In genomic region chr10:120279482-120280128, GRCm38 (mm10) we compare ENCODE assay signal across 11 mouse cellular contexts. TPM values are rescaled to one million over a fixed set of nuclear protein-coding genes. Genes with fewer than 3 reads are reported as not detected.
DNase-seq lines count a peak whose midpoint lies in the region; ATAC-seq and TF ChIP-seq lines count a peak whose summit lies in the region.
"Had no signal": no experiment of that assay in that cellular context is flagged by ENCODE, and none has a peak within 500 bp of the region (broad histone marks: within the 10 kb centered on the region; RNA-seq: fewer than 3 reads in every experiment).

No protein-coding gene starts in this region.

- no peak for TF ChIP-seq CTCF in cerebellum, adult 2 months (IDR thresholded peaks at IDR 0.05; ENCODE audit: borderline replicate concordance, insufficient read depth, low read depth, low read length)

- DNase-seq in heart, adult 8-10 months (ENCODE audit: low spot score) = no peak
- DNase-seq in MEL-GATA-1-ER (ENCODE audit: extremely low read depth, low read depth) = peak; percentile 43
- peak; percentile 8 for DNase-seq in kidney, postnatal 14 days
- no peak for DNase-seq in midbrain, embryonic 11.5 days (ENCODE audit: low spot score, missing footprints)
- no peak for DNase-seq in urinary bladder, adult 18-20 months (ENCODE audit: low spot score in 2 of 2)
- no peak for DNase-seq in cerebellum, adult 2 months
- DNase-seq: lung, adult 2 months had no signal

- no peaks in the 10 kb centered on the region for H3K36me3 ChIP-seq in heart, embryonic 12.5 days
- no peaks in the 10 kb centered on the region for H3K36me3 ChIP-seq in heart, embryonic 15.5 days
- H3K36me3 ChIP-seq in midbrain, embryonic 11.5 days (ENCODE audit: control insufficient read depth, insufficient read depth, low read length) = no peaks in the 10 kb centered on the region

- no peaks in the 10 kb centered on the region for H3K9me3 ChIP-seq in heart, embryonic 12.5 days (replicated peaks)
- no peaks in the 10 kb centered on the region for H3K9me3 ChIP-seq in heart, embryonic 15.5 days (replicated peaks)
- H3K9me3 ChIP-seq in midbrain, embryonic 11.5 days (ENCODE audit: control insufficient read depth, low read length) = no peaks in the 10 kb centered on the region

- peaks cover 22% of the 10 kb centered on the region for H3K4me1 ChIP-seq in heart, embryonic 12.5 days (replicated peaks)
- peaks cover 17% of the 10 kb centered on the region for H3K4me1 ChIP-seq in heart, embryonic 15.5 days (replicated peaks)
- H3K4me1 ChIP-seq in midbrain, embryonic 11.5 days (ENCODE audit: control insufficient read depth, insufficient read depth, low read length) = no peaks in the 10 kb centered on the region
- no peaks in the 10 kb centered on the region for H3K4me1 ChIP-seq in cerebellum, adult 2 months (ENCODE audit: control insufficient read depth, insufficient read depth, low read length)

- peaks cover 18% of the 10 kb centered on the region; the same call in 1 of the 2 replicates for H3K27me3 ChIP-seq in heart, embryonic 12.5 days (replicated peaks)
- H3K27me3 ChIP-seq in heart, embryonic 15.5 days = peaks cover 24% of the 10 kb centered on the region
- no peaks in the 10 kb centered on the region for H3K27me3 ChIP-seq in midbrain, embryonic 11.5 days (ENCODE audit: control insufficient read depth, insufficient read depth, low read length)
- H3K27me3 ChIP-seq in cerebellum, adult 2 months (ENCODE audit: control insufficient read depth, insufficient read depth, low read length) = no peaks in the 10 kb centered on the region; the same call in 1 of the 2 replicates

- TF ChIP-seq POLR2A in cerebellum, adult 2 months (IDR thresholded peaks at IDR 0.05; ENCODE audit: borderline replicate concordance, insufficient read depth, low read length) = no peak

- ATAC-seq in heart, embryonic 12.5 days (ENCODE audit: insufficient number of reproducible peaks, low FRiP score) = peak; percentile 63
- ATAC-seq in heart, embryonic 15.5 days (replicated peaks; ENCODE audit: insufficient number of reproducible peaks, insufficient read depth, low FRiP score, low read depth) = 0 out of 2 replicates have a peak, but pooled peaks have one; percentile 14
- ATAC-seq in midbrain, embryonic 11.5 days (ENCODE audit: low FRiP score) = no peak
- ATAC-seq: midbrain, embryonic 16.5 days had no signal

- no peak overlapping the region for H3K4me3 ChIP-seq in heart, embryonic 12.5 days
- H3K4me3 ChIP-seq in heart, embryonic 15.5 days = no peak overlapping the region; the same call in 1 of the 2 replicates
- no peak overlapping the region for H3K4me3 ChIP-seq in midbrain, embryonic 11.5 days (ENCODE audit: low read depth, low read length)
- no peak overlapping the region for H3K4me3 ChIP-seq in cerebellum, adult 2 months (replicated peaks; ENCODE audit: insufficient read depth, low read depth, low read length)

- H3K27ac ChIP-seq in heart, embryonic 12.5 days (ENCODE audit: poor library complexity, severe bottlenecking) = 0 out of 2 replicates have a peak overlapping the region, but pooled peaks have one; percentile 2
- no peak overlapping the region for H3K27ac ChIP-seq in heart, embryonic 15.5 days
- no peak overlapping the region for H3K27ac ChIP-seq in midbrain, embryonic 11.5 days (ENCODE audit: low read depth, low read length)
- H3K27ac ChIP-seq in cerebellum, adult 2 months (ENCODE audit: insufficient read depth, low read length) = no peak overlapping the region
- H3K27ac ChIP-seq: stomach, postnatal 0 days had no signal

- WGBS in heart, embryonic 12.5 days = 22% methylated on average over 12 of the region's 12 CpGs
- WGBS in heart, embryonic 15.5 days = 23% methylated on average over 12 of the region's 12 CpGs
- 87% methylated on average over 12 of the region's 12 CpGs for WGBS in midbrain, embryonic 11.5 days
- 33% methylated on average over 12 of the region's 12 CpGs for WGBS in cerebellum, adult 2 months

- peak overlapping the region; percentile 32 for H3K4me2 ChIP-seq in heart, embryonic 12.5 days
- H3K4me2 ChIP-seq in heart, embryonic 15.5 days = peak overlapping the region; percentile 37
- no peak overlapping the region for H3K4me2 ChIP-seq in midbrain, embryonic 11.5 days

- H3K9ac ChIP-seq in heart, embryonic 12.5 days = no peak overlapping the region
- H3K9ac ChIP-seq in heart, embryonic 15.5 days = no peak overlapping the region
- H3K9ac ChIP-seq in midbrain, embryonic 11.5 days (ENCODE audit: low read length) = no peak overlapping the region

RNA-seq across cellular contexts. Expression of gene Llph, which starts 52.7 kb away (rescaled TPM):
- polyA plus RNA-seq in heart, embryonic 12.5 days (2016; fragmentation: Nextera tagmentation; extraction: Ambion mirVana) = 31.7 and 32.0 TPM in 2 replicates
- 10 to 100 TPM in 1 of 4 experiments, 1 to 10 TPM in 3; 8.6 to 12.7 (median 9.3) TPM for total RNA-seq in heart, adult 8-10 months (2022)
- 26.0 and 29.4 TPM in 2 replicates for polyA plus RNA-seq in heart, embryonic 15.5 days (2015; fragmentation: Nextera tagmentation; extraction: Ambion mirVana)
- 53.7 and 58.3 TPM in 2 replicates for polyA plus RNA-seq in midbrain, embryonic 11.5 days (2014; fragmentation: Nextera tagmentation; extraction: Ambion mirVana)
- polyA plus RNA-seq in cerebellum, adult 2 months (2012; rRNA removed) = 30.1 and 35.8 TPM in 2 replicates

Comparison
In these comparisons a context has a peak if more than half of its experiments do, and no peak if none do; other contexts are left out.
1. DNase-seq: peak in MEL-GATA-1-ER (single experiment) and kidney, postnatal 14 days (single experiment); none in heart, adult 8-10 months (single experiment), midbrain, embryonic 11.5 days (single experiment), urinary bladder, adult 18-20 months (0 of 2) and cerebellum, adult 2 months (0 of 2).